Mouse (Mus musculus): Measurements from ENCODE around the gene Plpp1.

Gene Plpp1

GRCm38 (mm10) chr13:112818125-112818524 lies 17.5 kb downstream of the Plpp1 start:
- DNase-seq (ENCODE audit: low spot score) = no peak

GRCm38 (mm10) chr13:112822413-112822812 lies 21.8 kb downstream of the Plpp1 start:
- no peak for DNase-seq (ENCODE audit: low spot score)

GRCm38 (mm10) chr13:112823236-112823910 lies 22.8 kb downstream of the Plpp1 start:
- no peak for DNase-seq (ENCODE audit: low spot score)

- DNase-seq (ENCODE audit: low spot score) = no peak
Observed at GRCm38 (mm10) chr13:112823911-112824648, 23.5 kb downstream of the Plpp1 start.

- no peak for DNase-seq (ENCODE audit: low spot score)
Observed at GRCm38 (mm10) chr13:112825479-112825878, 24.9 kb downstream of the Plpp1 start.

GRCm38 (mm10) chr13:112829619-112830018 lies 29.0 kb downstream of the Plpp1 start:
- DNase-seq (ENCODE audit: low spot score) = no peak

- DNase-seq (ENCODE audit: low spot score) = no peak
Observed at GRCm38 (mm10) chr13:112832589-112832988, 32.0 kb downstream of the Plpp1 start.

- peak; percentile 54 for DNase-seq (ENCODE audit: low spot score)
Observed at GRCm38 (mm10) chr13:112833253-112833894, 32.8 kb downstream of the Plpp1 start.

GRCm38 (mm10) chr13:112833895-112834263 lies 33.3 kb downstream of the Plpp1 start:
- no peak for DNase-seq (ENCODE audit: low spot score)

- no peak for DNase-seq (ENCODE audit: low spot score)
Observed at GRCm38 (mm10) chr13:112835113-112835512, 34.5 kb downstream of the Plpp1 start.

GRCm38 (mm10) chr13:112836951-112837350 lies 36.4 kb downstream of the Plpp1 start:
- DNase-seq (ENCODE audit: low spot score) = no peak

GRCm38 (mm10) chr13:112837621-112838155 lies 37.1 kb downstream of the Plpp1 start:
- no peak for DNase-seq (ENCODE audit: low spot score)

- no peak for DNase-seq (ENCODE audit: low spot score)
Observed at GRCm38 (mm10) chr13:112838562-112839232, 38.1 kb downstream of the Plpp1 start.

- no peak for DNase-seq (ENCODE audit: low spot score)
Observed at GRCm38 (mm10) chr13:112840241-112841087, 39.9 kb downstream of the Plpp1 start.

GRCm38 (mm10) chr13:112845931-112846330 lies 45.3 kb downstream of the Plpp1 start:
- DNase-seq (ENCODE audit: low spot score) = no peak

- DNase-seq (ENCODE audit: low spot score) = peak; percentile 34
Observed at GRCm38 (mm10) chr13:112853710-112854316, 53.2 kb downstream of the Plpp1 start.

GRCm38 (mm10) chr13:112854402-112854801 lies 53.8 kb downstream of the Plpp1 start:
- DNase-seq (ENCODE audit: low spot score) = peak; percentile 30

- no peak for DNase-seq (ENCODE audit: low spot score)
Observed at GRCm38 (mm10) chr13:112857921-112858320, 57.3 kb downstream of the Plpp1 start.

GRCm38 (mm10) chr13:112859574-112860134 lies 59.1 kb downstream of the Plpp1 start:
- DNase-seq (ENCODE audit: low spot score) = no peak

- no peak for DNase-seq (ENCODE audit: low spot score)
Observed at GRCm38 (mm10) chr13:112860370-112860769, 59.8 kb downstream of the Plpp1 start.
